Mouse (Mus musculus) MEL (cell line): ENCODE results near the gene Homer2.

Source experiments
- CHD1 ChIP-seq: IDR thresholded peaks from 2 replicates; pipeline ENCODE4 v1.6.1; 2012; ENCODE audit warnings: low read depth, mild to moderate bottlenecking, inconsistent platforms, low read length, improper control_type of control experiment
- CHD2 ChIP-seq: IDR thresholded peaks from 2 replicates; pipeline ENCODE4 v1.6.1; 2011; ENCODE audit warnings: low read length, improper control_type of control experiment
- CTCF ChIP-seq, 3 experiments: IDR thresholded peaks in 2 of 3; conservative IDR thresholded peaks in 1 of 3; 2 replicates each; pipeline ENCODE4 v1.5.1; 2011 to 2012; ENCODE audit warnings: low read length in 3 of 3, low read depth in 2 of 3, mild to moderate bottlenecking in 2 of 3, improper control_type of control experiment in 1 of 3, inconsistent platforms in 1 of 3, mixed read lengths in 1 of 3, moderate library complexity in 1 of 3; ENCODE audit not compliant: control insufficient read depth in 1 of 3, insufficient read depth in 1 of 3, poor library complexity in 1 of 3, severe bottlenecking in 1 of 3
- E2F4 ChIP-seq: IDR thresholded peaks from 2 replicates; pipeline ENCODE4 v1.6.1; 2011; ENCODE audit warnings: low read depth, low read length, improper control_type of control experiment, borderline replicate concordance
- EP300 ChIP-seq, 2 experiments: IDR thresholded peaks; 2 replicates each; pipeline ENCODE4 v1.6.1; 2011; ENCODE audit warnings: improper control_type of control experiment in 2 of 2, low read length in 2 of 2, low read depth in 1 of 2, mild to moderate bottlenecking in 1 of 2
- ETS1 ChIP-seq: IDR thresholded peaks from 2 replicates; pipeline ENCODE4 v1.6.1; 2012; ENCODE audit warnings: low read depth, mild to moderate bottlenecking, inconsistent platforms, low read length, improper control_type of control experiment, moderate library complexity
- GATA1 ChIP-seq: IDR thresholded peaks from 2 replicates; pipeline ENCODE4 v1.6.1; 2011; ENCODE audit warnings: low read depth, low read length, improper control_type of control experiment
- KAT2A ChIP-seq: conservative IDR thresholded peaks from 2 replicates; pipeline ENCODE4 v1.6.1; 2012; ENCODE audit warnings: low read depth, low read length, improper control_type of control experiment, inconsistent platforms
- POLR2A ChIP-seq, 2 experiments: IDR thresholded peaks; 2 replicates each; pipeline ENCODE4 v1.6.1; 2011 to 2012; ENCODE audit warnings: low read length in 2 of 2, mild to moderate bottlenecking in 2 of 2, control low read depth in 1 of 2, improper control_type of control experiment in 1 of 2, low read depth in 1 of 2, moderate library complexity in 1 of 2; ENCODE audit not compliant: control insufficient read depth in 1 of 2, insufficient read depth in 1 of 2, poor library complexity in 1 of 2
- POLR2AphosphoS2 ChIP-seq: IDR thresholded peaks from 2 replicates; pipeline ENCODE4 v1.6.1; 2011; ENCODE audit warnings: low read length, improper control_type of control experiment
- SMC3 ChIP-seq: IDR thresholded peaks from 2 replicates; pipeline ENCODE4 v1.6.1; 2011; ENCODE audit warnings: low read depth, low read length, improper control_type of control experiment
- TBP ChIP-seq: IDR thresholded peaks from 2 replicates; pipeline ENCODE4 v1.8.0; 2011; ENCODE audit warnings: low read depth, low read length, improper control_type of control experiment
- TCF12 ChIP-seq: IDR thresholded peaks from 2 replicates; pipeline ENCODE4 v1.6.1; 2014; ENCODE audit warnings: low read depth, mild to moderate bottlenecking, inconsistent platforms, low read length, improper control_type of control experiment, moderate library complexity
- USF1 ChIP-seq: IDR thresholded peaks from 2 replicates; pipeline ENCODE4 v1.6.1; 2014; ENCODE audit warnings: low read depth, mild to moderate bottlenecking, inconsistent platforms, low read length, improper control_type of control experiment, moderate library complexity

- TF ChIP-seq POLR2AphosphoS2: no peak
- no peak for TF ChIP-seq CHD2
- TF ChIP-seq CTCF (IDR thresholded peaks at IDR 0.05 in 2 of 3, conservative IDR thresholded peaks at IDR 0.05 in 1 of 3; ENCODE audit: control insufficient read depth in 1 of 3, insufficient read depth in 1 of 3, low read depth in 2 of 3, low read length in 3 of 3, poor library complexity in 1 of 3, severe bottlenecking in 1 of 3): no peak
- TF ChIP-seq TCF12: no peak
- no peak for TF ChIP-seq ETS1
- no peak for TF ChIP-seq E2F4
- TF ChIP-seq GATA1: no peak
- TF ChIP-seq EP300 (IDR thresholded peaks at IDR 0.05; ENCODE audit: low read depth in 1 of 2, low read length in 2 of 2): no peak
- TF ChIP-seq KAT2A: no peak
- TF ChIP-seq SMC3: no peak
- TF ChIP-seq TBP: no peak
- no peak for TF ChIP-seq USF1
- no peak for TF ChIP-seq POLR2A (IDR thresholded peaks at IDR 0.05; ENCODE audit: control insufficient read depth in 1 of 2, insufficient read depth in 1 of 2, low read depth in 1 of 2, low read length in 2 of 2, poor library complexity in 1 of 2)
- TF ChIP-seq CHD1: no peak
These were observed 1.3 kb downstream of the Homer2 start for GRCm38 (mm10) chr7:81706027-81706415.
